Comparison of ENCODE assay signal across 8 mouse cellular contexts in the genomic region with DNA sequence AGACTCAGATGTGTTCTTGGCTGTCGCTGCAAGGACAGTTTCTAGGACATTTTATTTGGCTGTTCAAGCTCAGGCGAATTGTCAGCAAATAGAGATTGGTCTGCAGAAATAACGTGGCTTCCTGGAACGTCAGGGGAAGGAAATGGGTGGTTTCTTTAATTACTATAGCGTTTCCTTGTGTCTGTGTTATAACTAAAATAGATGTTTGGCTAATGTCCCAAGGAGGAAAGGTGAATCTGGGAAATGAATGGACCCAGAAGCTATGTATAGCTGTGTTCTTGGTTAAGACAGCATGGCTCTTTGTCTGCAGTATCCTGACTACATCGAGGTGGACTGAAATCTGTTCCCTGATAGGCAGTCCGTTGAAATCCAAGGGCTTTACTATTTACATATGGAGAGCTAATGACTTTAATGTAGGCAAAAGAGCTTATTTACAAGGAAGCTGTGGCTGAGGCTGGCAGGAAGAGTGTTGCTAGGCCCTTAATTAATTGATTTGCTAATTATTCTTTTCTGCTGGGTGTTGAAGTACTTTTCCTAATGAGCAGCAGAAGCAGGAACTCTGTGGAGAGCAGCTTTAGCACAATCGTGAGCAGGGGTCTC.
A peak's percentile ranks its signal among the peaks of the same experiment; 100 is the strongest.
DNase-seq lines count a peak whose midpoint lies in the region.

No protein-coding gene starts in this region.

- peak; percentile 17 for DNase-seq in adrenal gland, adult 8-10 months
- DNase-seq in adrenal gland, adult 18-20 months (ENCODE audit: low spot score in 2 of 2), result no peak
- peak; percentile 37 to 43 for DNase-seq in B cell, adult 2 months
- peak; percentile 79 to 82 for DNase-seq in heart, adult 9 months (ENCODE audit: low spot score in 2 of 2)
- DNase-seq in kidney, postnatal 10 days, result peak; percentile 33
- peak; percentile 71 for DNase-seq in naive thymus-derived CD4-positive, alpha-beta T cell, adult 2 months (ENCODE audit: low read depth)
- DNase-seq in retina, postnatal 1 day, result no peak
- no peak for DNase-seq in left cerebral cortex, adult 11 months (ENCODE audit: low spot score)

Comparison
In these comparisons a context has a peak if more than half of its experiments do, and no peak if none do; other contexts are left out.
1. DNase-seq: peak in adrenal gland, adult 8-10 months (single experiment), B cell, adult 2 months (2 of 2), heart, adult 9 months (2 of 2), kidney, postnatal 10 days (single experiment) and naive thymus-derived CD4-positive, alpha-beta T cell, adult 2 months (single experiment); none in adrenal gland, adult 18-20 months (0 of 2), retina, postnatal 1 day (single experiment) and left cerebral cortex, adult 11 months (single experiment).